Mouse (Mus musculus): ENCODE data around the gene Coro1c. TPM values are rescaled to one million over a fixed set of nuclear protein-coding genes. Genes with fewer than 3 reads are reported as not detected.

Coro1c gene
- polyA plus RNA-seq (2017; shearing (Covaris generic)): 101 TPM

GRCm38 (mm10) chr5:113908592-113909441, at the start of gene Coro1c:
Gene Coro1c (minus strand): TSS chr5:113908758.

DNA sequence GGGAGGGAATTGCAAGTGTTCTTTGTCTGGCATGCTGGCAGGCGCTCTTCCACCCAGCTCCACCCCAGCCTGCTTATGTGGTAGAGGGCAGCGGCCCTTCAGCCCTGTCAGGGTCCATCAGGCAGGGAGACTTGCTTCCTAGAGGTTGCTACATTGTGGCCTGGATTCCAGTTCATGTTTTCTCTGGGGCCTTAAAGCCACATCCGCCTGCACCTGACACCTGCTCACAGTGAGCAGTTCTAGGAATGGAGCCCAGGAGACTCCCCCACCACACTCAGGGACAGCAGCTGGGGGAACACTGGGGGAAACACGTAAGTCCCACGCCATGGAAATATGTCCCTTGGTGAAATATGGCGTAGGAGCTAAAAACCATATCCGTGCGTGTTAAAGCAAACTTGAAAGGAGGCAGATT, 76.1 kb downstream of the Coro1c start, which contains the start of gene Selplg:
TSS of gene Selplg (minus strand) at position 155 of the 412 bp plus-strand sequence.

DNA sequence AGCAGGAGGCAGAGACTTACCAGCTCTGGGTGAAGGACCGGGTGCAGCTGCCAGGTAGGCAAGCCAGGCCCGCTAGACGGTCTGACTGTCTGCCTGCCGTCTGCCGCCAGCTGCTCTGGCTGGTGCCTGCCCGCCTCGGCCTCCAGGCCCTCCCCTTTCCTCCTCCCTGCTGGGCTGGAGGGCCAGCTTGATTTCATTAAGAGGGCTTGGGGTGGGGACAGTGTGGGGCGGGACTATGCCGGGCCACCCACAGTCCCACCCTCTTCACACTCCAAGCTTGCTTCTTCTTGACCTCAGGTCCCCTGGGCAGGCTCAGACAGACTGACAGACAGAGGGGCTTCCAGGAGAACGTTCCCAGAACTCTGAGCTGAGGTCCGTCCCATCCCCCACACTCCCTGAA, 108.3 kb downstream of the Coro1c start, which contains the start of gene Tmem119:
TSS of gene Tmem119 (minus strand) at position 237 of the 400 bp plus-strand sequence.

Other genes with a start within 250 kb of the Coro1c start
- not detected for gene 1700069L16Rik, start 184.0 kb downstream of the Coro1c start, polyA plus RNA-seq (2017; shearing (Covaris generic))
- gene Ficd, start 173.0 kb downstream of the Coro1c start, polyA plus RNA-seq (2017; shearing (Covaris generic)): 13.3 TPM
- gene Sart3, start 136.2 kb downstream of the Coro1c start, polyA plus RNA-seq (2017; shearing (Covaris generic)): 64.5 TPM
- 30.4 TPM for gene Iscu, start 136.0 kb downstream of the Coro1c start, polyA plus RNA-seq (2017; shearing (Covaris generic))
- gene Tmem119, start 108.2 kb downstream of the Coro1c start, polyA plus RNA-seq (2017; shearing (Covaris generic)): not detected
- gene Selplg, start 76.1 kb downstream of the Coro1c start, polyA plus RNA-seq (2017; shearing (Covaris generic)): 993 TPM
- 30.9 TPM for gene Ssh1, start 85.1 kb upstream of the Coro1c start, polyA plus RNA-seq (2017; shearing (Covaris generic))
- gene Dao, start 94.9 kb upstream of the Coro1c start, polyA plus RNA-seq (2017; shearing (Covaris generic)): 0.87 TPM
- 2.3 TPM for gene Usp30, start 156.7 kb upstream of the Coro1c start, polyA plus RNA-seq (2017; shearing (Covaris generic))
- 0.34 TPM for gene Svop, start 182.8 kb upstream of the Coro1c start, polyA plus RNA-seq (2017; shearing (Covaris generic))
- 17.2 TPM for gene Alkbh2, start 219.5 kb upstream of the Coro1c start, polyA plus RNA-seq (2017; shearing (Covaris generic))
- 2.6 TPM for gene Ung, start 221.6 kb upstream of the Coro1c start, polyA plus RNA-seq (2017; shearing (Covaris generic))
- gene Acacb, start 237.8 kb upstream of the Coro1c start, polyA plus RNA-seq (2017; shearing (Covaris generic)): 0.44 TPM

All from inflammation-experienced regulatory T-cells, adult 16 weeks (primary cell).